Mouse (Mus musculus) myocyte (in vitro differentiated cells): ENCODE measurements around the gene Tox2.

Source experiments
- CEBPB ChIP-seq: IDR thresholded peaks from 2 replicates; pipeline ENCODE4 v1.6.1; 2011; ENCODE audit warnings: mild to moderate bottlenecking, moderate library complexity; ENCODE audit not compliant: poor library complexity, insufficient read depth, severe bottlenecking
- E2F4 ChIP-seq: IDR thresholded peaks from one replicate; pipeline ENCODE4 v1.6.1; 2011; ENCODE audit warnings: mild to moderate bottlenecking, control low read depth, moderate library complexity; ENCODE audit not compliant: insufficient read depth
- MAX ChIP-seq: IDR thresholded peaks from one replicate; pipeline ENCODE4 v1.6.1; 2011; ENCODE audit warnings: low read depth, mild to moderate bottlenecking, control low read depth
- MYOD1 ChIP-seq, 3 experiments: IDR thresholded peaks; one replicate each; pipeline ENCODE4 v1.6.1; 2011; ENCODE audit warnings: control low read depth in 2 of 3, low read depth in 2 of 3, mild to moderate bottlenecking in 2 of 3, moderate library complexity in 1 of 3; ENCODE audit not compliant: insufficient read length in 2 of 3, control insufficient read depth in 1 of 3
- MYOG ChIP-seq, 3 experiments: IDR thresholded peaks; one replicate each; pipeline ENCODE4 v1.6.1; 2011; ENCODE audit warnings: control low read depth in 2 of 3, low read depth in 2 of 3, mild to moderate bottlenecking in 2 of 3; ENCODE audit not compliant: insufficient read length in 2 of 3, control insufficient read depth in 1 of 3, insufficient read depth in 1 of 3
- POLR2A ChIP-seq: IDR thresholded peaks from one replicate; pipeline ENCODE4 v1.6.1; 2011; ENCODE audit warnings: low read depth, mild to moderate bottlenecking, control low read depth, moderate library complexity; ENCODE audit not compliant: insufficient read length
- POLR2AphosphoS2 ChIP-seq: IDR thresholded peaks from one replicate; pipeline ENCODE4 v1.6.1; 2011; ENCODE audit warnings: low read depth, control low read depth; ENCODE audit not compliant: insufficient read length
- REST ChIP-seq: IDR thresholded peaks from one replicate; pipeline ENCODE4 v1.6.1; 2011; ENCODE audit warnings: mild to moderate bottlenecking, control low read depth, moderate library complexity; ENCODE audit not compliant: insufficient read depth, insufficient read length
- SRF ChIP-seq: IDR thresholded peaks from one replicate; pipeline ENCODE4 v1.6.1; 2011; ENCODE audit warnings: low read depth; ENCODE audit not compliant: control insufficient read depth, insufficient read length
- TCF12 ChIP-seq: IDR thresholded peaks from one replicate; pipeline ENCODE4 v1.6.1; 2011; ENCODE audit warnings: mild to moderate bottlenecking, control low read depth; ENCODE audit not compliant: poor library complexity, insufficient read depth, severe bottlenecking
- USF1 ChIP-seq: IDR thresholded peaks from one replicate; pipeline ENCODE4 v1.6.1; 2011; ENCODE audit warnings: low read depth, mild to moderate bottlenecking, control low read depth, moderate library complexity

GRCm38 (mm10) chr2:163154673-163155072 is 48.3 kb upstream of the Tox2 start:
- TF ChIP-seq E2F4 (no peak), POLR2A (no peak), MAX (no peak), MYOD1 (IDR thresholded peaks at IDR 0.05; ENCODE audit: control insufficient read depth in 1 of 3, insufficient read length in 2 of 3, low read depth in 2 of 3) (no peak), POLR2AphosphoS2 (no peak), REST (no peak), USF1 (no peak), SRF (no peak), MYOG (IDR thresholded peaks at IDR 0.05; ENCODE audit: control insufficient read depth in 1 of 3, insufficient read depth in 1 of 3, insufficient read length in 2 of 3, low read depth in 2 of 3) (no peak), TCF12 (no peak), CEBPB (no peak)
